Mouse (Mus musculus) A20 (cell line): ENCODE measurements at regions not wholly inside any gene's neighbourhood (a gene's known extent, or its start where the extent isn't known, plus 50 kb on each side); places are given as distances from the start of the nearest gene placed in this dataset.
"Not testable (repeated sequence)": the region's sequence is repeated elsewhere in the genome, so short reads cannot be mapped to it uniquely, and the experiment has no call there.

ENCODE experiments used
- DNase-seq: peaks from one replicate; pipeline ENCODE4 v3.0.0-alpha.2; 2011; ENCODE audit warnings: low read depth, low spot score

GRCm38 (mm10) chr10:56891530-56891929, 514.4 kb downstream of the Gja1 start:
- DNase-seq: not testable (repeated sequence)

- no peak for DNase-seq
These were observed 515.6 kb downstream of the Gja1 start for GRCm38 (mm10) chr10:56892666-56893209.

GRCm38 (mm10) chr10:56893210-56893705, 516.1 kb downstream of the Gja1 start:
- no peak for DNase-seq

- no peak for DNase-seq
These were observed 522.6 kb downstream of the Gja1 start for GRCm38 (mm10) chr10:56899640-56900274.

GRCm38 (mm10) chr10:56900914-56901313, 523.8 kb downstream of the Gja1 start:
- no peak for DNase-seq

- DNase-seq: no peak
These were observed 535.6 kb downstream of the Gja1 start for GRCm38 (mm10) chr10:56912711-56913110.

- no peak for DNase-seq
These were observed 537.0 kb downstream of the Gja1 start for GRCm38 (mm10) chr10:56914103-56914502.

- no peak for DNase-seq
These were observed 541.3 kb downstream of the Gja1 start for GRCm38 (mm10) chr10:56918412-56918811.

- no peak for DNase-seq
These were observed 543.9 kb downstream of the Gja1 start for GRCm38 (mm10) chr10:56920711-56921672.

- no peak for DNase-seq
These were observed 551.0 kb upstream of the Hsf2 start for GRCm38 (mm10) chr10:56935174-56935573.

- DNase-seq: no peak
These were observed 544.2 kb upstream of the Hsf2 start for GRCm38 (mm10) chr10:56941972-56942371.

GRCm38 (mm10) chr10:56944434-56945145, 541.6 kb upstream of the Hsf2 start:
- peak; percentile 5 for DNase-seq

- DNase-seq: no peak
These were observed 529.5 kb upstream of the Hsf2 start for GRCm38 (mm10) chr10:56956728-56957127.

- DNase-seq: no peak
These were observed 523.9 kb upstream of the Hsf2 start for GRCm38 (mm10) chr10:56962096-56962807.

GRCm38 (mm10) chr10:56963215-56963614, 523.0 kb upstream of the Hsf2 start:
- no peak for DNase-seq

GRCm38 (mm10) chr10:56968913-56969312, 517.3 kb upstream of the Hsf2 start:
- DNase-seq: no peak

GRCm38 (mm10) chr10:56974812-56975211, 511.4 kb upstream of the Hsf2 start:
- DNase-seq: no peak

- DNase-seq: no peak
These were observed 506.6 kb upstream of the Hsf2 start for GRCm38 (mm10) chr10:56979601-56980000.

- no peak for DNase-seq
These were observed 505.4 kb upstream of the Hsf2 start for GRCm38 (mm10) chr10:56980821-56981220.

GRCm38 (mm10) chr10:56982526-56983190, 503.5 kb upstream of the Hsf2 start:
- DNase-seq: no peak
